Mouse (Mus musculus): ENCODE results near the gene Pds5a.

- TF ChIP-seq MYC (IDR thresholded peaks at IDR 0.05; ENCODE audit: low read depth, low read length) = no peak
- no peak for TF ChIP-seq CTCF (IDR thresholded peaks at IDR 0.05 in 2 of 3, conservative IDR thresholded peaks at IDR 0.05 in 1 of 3; ENCODE audit: control insufficient read depth in 1 of 3, insufficient read depth in 1 of 3, low read depth in 2 of 3, low read length in 3 of 3, poor library complexity in 1 of 3, severe bottlenecking in 1 of 3)
- TF ChIP-seq GATA1 (IDR thresholded peaks at IDR 0.05; ENCODE audit: low read depth, low read length) = no peak
- TF ChIP-seq USF1 (IDR thresholded peaks at IDR 0.05; ENCODE audit: low read depth, low read length) = no peak
- TF ChIP-seq SMC3 (IDR thresholded peaks at IDR 0.05; ENCODE audit: low read depth, low read length) = no peak
- no peak for TF ChIP-seq MXI1 (IDR thresholded peaks at IDR 0.05; ENCODE audit: low read depth, low read length)
- TF ChIP-seq KAT2A (conservative IDR thresholded peaks at IDR 0.05; ENCODE audit: low read depth, low read length) = no peak
- no peak for TF ChIP-seq TAL1 (IDR thresholded peaks at IDR 0.05; ENCODE audit: low read length)
- no peak for TF ChIP-seq ZNF384 (IDR thresholded peaks at IDR 0.05; ENCODE audit: low read depth, low read length)
- no peak for TF ChIP-seq ZKSCAN1 (IDR thresholded peaks at IDR 0.05; ENCODE audit: low read depth, low read length)
- no peak for TF ChIP-seq MAZ (IDR thresholded peaks at IDR 0.05; ENCODE audit: low read depth, low read length)
These were observed 141.0 kb downstream of the Pds5a start for GRCm38 (mm10) chr5:65557109-65557508.

Measured in MEL (cell line).